Mouse (Mus musculus) skeletal muscle tissue, adult 2 months (tissue): Measurements from ENCODE around the gene Ncoa3.

Source experiments
- DNase-seq: peaks from one replicate; pipeline ENCODE4 v3.0.0-alpha.2; 2012; ENCODE audit warnings: low read depth, low spot score

Ncoa3 gene

DNA sequence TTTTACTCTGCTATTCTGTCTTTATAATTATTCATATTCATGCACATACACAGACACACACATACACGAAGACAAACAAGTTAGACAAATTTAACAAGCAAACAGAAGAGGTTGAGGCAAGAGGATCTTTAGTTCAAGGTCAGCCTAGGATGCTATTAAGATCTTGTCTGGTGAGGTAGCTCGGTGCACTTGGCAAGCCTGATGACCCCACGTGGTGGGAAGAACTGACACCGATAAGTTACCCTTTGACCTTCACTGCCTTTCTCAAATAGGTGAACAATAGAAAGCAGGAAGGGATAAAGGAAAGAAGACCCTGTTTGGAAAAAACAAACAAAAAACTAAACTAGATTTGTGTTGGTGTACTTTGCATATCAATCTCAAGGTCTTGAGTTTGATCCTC is 10.0 kb downstream of the Ncoa3 start:
- DNase-seq = no peak

- no peak for DNase-seq
These were observed 10.6 kb downstream of the Ncoa3 start for GRCm38 (mm10) chr2:166003004-166003403.

- DNase-seq = no peak
These were observed 14.6 kb downstream of the Ncoa3 start for GRCm38 (mm10) chr2:166007046-166007445.

GRCm38 (mm10) chr2:166008558-166009392 is 16.3 kb downstream of the Ncoa3 start:
- no peak for DNase-seq

DNA sequence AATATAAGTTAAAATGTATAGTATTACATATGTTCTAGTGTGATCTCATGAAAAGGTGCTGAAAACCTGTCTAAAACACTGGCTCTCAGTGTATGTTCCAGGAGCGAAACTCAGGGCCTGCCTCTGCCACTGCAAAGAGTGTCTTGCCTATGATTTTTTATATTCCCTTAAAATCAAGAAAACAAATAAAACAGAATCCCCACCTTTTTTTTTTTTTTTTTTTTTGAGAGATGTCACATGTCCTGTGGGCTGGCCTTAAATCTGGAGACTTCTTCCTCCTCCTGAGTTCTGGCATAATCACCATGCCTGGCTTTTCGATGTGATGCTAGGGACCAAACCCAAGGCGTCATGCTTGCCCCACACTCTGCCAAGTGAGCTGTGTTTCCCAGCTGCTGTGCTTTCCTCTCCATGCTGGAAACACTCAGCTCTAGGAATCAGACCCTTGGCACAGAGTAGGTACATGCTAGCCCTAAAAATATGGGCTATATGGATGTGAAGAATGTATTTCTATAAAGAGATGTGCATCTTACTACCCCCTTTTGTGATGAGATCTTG is 17.0 kb downstream of the Ncoa3 start:
- peak; percentile 70 for DNase-seq

DNA sequence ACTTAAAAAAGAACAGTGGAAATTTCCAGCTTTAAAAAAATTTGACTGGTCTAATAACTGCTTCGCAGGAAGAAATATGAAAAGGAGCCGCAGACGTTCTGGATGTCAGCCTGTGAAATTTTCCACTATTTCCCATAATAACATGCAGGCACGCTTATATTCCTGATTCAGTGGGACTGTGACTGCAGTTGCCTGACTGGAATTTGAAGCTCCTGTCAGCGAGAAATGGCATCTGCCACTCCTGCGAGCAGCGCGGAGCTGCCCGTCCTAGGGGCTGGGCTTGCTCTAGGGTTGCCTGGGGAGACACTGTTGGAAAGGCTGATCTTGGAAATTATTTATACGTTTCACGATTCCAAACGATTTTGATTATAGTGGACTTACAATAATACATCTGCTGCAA is 17.9 kb downstream of the Ncoa3 start:
- no peak for DNase-seq

DNA sequence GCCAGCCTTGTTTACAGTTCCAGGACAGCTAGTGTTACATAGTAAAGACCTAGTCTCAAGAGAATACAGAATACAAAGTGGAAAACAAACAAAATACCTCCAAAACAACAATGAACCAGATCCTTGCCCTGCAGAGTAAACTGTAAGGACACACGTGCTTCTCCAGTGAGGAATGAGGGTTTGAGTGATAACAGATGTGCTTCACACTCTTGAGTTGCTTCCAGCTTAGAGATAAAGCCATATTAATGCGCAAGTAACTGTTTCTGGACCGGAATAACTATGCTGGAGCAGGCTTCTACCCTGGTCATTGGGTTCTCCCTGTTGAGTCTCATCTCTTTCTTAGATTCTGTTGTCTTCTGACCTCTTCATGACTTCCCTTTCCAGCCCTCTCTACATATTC is 19.0 kb downstream of the Ncoa3 start:
- no peak for DNase-seq

DNA sequence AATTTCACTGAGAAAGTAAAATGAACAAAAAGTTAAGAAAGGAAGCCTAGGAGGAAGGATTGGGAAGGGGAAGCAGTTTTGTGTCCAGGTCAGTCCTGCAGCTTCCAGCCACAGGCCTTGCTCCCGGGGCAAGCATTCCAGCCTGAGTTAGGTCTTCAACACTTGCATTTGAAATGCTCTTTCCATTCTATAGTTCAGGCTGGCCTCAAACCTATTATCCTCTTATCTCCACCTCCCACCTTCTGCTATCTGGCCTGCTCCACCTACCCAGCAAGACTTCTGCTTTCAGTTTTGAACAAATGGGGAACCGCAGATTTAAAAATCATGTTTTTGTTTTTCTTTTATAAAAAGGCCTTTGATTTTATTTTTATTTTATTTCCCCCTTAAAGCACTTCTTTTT is 19.7 kb downstream of the Ncoa3 start:
- DNase-seq = no peak

DNA sequence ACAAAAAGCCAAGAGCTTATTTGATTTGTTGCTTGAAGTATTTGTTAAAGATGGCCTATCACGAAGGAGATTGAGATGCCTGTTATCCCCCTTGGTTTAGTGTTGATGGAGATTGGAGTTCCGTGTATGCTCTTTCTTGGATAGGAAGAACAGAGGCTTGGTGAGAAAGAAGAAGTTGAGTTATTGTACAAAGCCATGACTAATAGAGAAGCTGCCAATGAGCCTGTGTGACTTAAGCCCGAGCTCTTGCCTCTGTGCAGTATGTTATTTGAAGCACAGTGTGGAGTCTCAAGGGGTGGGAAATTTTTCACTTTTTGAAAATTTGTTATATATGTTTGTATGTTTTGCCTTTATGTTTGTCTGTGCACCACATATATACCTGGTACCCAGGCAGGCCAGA is 26.3 kb downstream of the Ncoa3 start:
- DNase-seq = no peak

GRCm38 (mm10) chr2:166020026-166020425 is 27.6 kb downstream of the Ncoa3 start:
- DNase-seq = no peak

GRCm38 (mm10) chr2:166021073-166021610 is 28.7 kb downstream of the Ncoa3 start:
- DNase-seq = no peak

GRCm38 (mm10) chr2:166021642-166022041 is 29.2 kb downstream of the Ncoa3 start:
- no peak for DNase-seq

GRCm38 (mm10) chr2:166022327-166022726 is 29.9 kb downstream of the Ncoa3 start:
- no peak for DNase-seq

DNA sequence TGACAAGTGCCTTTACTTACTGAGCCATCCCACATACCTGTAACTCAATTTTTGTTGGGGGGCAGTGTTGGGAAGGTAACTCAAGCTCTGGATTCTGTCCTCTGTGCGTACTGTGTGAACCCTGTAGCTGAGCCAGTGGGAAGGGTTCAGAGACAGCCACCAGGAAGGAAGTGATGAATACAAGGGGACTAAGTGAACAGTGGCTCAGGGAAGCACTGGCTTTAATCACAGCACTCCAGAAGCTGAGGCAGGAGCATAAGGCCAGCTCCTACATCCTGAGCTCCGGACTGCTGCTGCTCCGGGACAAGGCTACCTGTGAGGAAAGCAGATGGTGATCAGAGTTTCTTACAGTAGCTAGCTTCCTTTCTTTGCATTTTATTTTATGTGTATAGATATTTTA is 31.6 kb downstream of the Ncoa3 start:
- DNase-seq = no peak

- DNase-seq = no peak
These were observed 32.2 kb downstream of the Ncoa3 start for GRCm38 (mm10) chr2:166024621-166025020.

DNA sequence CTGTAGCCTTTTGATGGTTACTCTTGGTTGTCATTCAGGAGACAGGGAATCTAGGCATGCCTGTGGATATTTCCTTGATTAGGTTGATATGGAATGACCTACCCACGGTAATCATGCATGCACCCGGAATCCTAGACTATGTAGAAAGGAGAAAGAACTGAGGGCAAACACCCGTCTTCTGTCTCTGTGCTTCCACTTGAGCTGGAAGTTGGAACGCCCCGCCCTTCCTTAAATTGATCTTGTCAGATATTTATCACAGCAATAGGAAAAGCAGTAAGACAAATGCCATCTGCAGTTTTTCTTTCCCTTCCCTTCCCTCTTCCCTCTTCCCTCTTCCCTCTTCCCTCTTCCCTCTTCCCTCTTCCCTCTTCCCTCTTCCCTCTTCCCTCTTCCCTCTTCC is 33.5 kb downstream of the Ncoa3 start:
- no peak for DNase-seq

DNA sequence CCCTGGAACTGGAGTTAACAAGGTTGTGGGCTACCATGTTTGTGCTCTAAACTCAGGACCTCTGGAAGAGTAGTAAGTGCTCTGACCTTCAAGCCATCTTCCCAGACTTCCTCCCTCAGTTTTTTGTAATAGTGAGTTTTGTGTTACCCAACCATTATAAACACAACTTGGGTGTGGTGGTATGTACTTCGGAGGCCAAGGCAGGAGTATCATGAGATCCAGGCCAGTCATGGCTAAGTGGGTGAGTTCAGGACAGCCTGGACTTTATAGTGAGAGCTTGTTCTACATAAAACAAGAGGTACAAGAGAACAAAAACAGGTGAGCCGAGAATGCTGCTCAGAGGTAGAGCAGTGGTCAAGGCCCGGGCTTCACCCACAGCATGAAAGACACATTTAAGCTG is 35.4 kb downstream of the Ncoa3 start:
- no peak for DNase-seq

GRCm38 (mm10) chr2:166029232-166029631 is 36.8 kb downstream of the Ncoa3 start:
- no peak for DNase-seq

GRCm38 (mm10) chr2:166030256-166030995 is 38.0 kb downstream of the Ncoa3 start:
- no peak for DNase-seq

DNA sequence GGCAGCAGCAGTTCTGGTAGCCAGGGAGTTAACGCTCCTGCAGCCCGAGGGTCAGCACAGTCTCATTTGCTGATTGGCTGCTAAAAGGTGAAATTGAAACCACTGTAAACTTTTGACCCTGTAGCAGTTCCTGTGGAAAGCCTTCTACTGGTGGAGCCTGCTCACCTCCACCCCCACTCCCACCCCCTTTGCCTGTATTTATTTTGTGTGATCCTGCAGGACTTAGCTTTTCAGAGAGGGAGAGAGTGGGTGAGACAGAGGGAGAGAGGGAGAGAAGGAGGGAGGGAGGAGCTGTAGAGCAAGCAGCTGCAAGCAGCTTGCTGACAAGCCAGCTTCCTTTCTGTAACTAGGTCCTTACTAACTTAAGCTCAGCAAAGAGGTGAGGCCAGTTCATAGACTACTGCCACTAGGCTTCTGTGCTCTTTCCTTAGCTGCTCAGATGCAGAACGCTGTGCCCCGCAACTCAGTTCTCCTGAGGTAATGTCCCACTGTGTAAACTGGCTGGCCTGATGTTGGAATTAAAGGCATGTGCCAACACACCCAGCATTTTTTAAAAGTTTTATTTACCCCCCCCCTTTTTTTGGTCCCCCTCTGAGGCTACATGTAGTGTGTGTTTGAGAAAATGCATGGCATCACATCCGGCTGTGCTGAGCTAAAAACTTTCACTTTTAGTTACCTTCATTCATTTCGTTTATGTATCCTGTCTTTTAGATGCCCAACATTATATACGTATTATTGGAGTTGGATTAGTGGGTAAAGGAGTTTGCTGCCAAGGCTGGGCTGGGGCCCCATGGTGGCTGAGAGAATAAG is 38.9 kb downstream of the Ncoa3 start:
- DNase-seq = peak; percentile 85

DNA sequence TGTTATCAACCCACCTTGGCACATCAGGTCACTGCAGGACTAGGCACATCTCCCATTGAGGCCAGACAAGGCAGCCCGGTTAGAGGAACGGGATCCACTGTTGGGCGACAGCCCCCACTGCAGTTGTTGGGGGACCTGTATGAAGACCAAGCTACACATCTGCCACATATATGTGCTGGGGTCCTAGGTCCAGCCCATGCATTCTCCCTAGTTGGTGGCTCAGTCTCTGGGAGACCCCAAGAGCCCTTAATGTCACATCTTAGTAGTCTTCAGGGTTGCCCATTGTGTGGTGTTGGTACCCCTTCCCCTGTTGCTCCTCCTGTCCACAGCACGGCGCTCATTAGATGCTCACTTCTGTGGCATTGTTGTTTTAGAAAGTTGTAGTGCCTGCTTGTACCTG is 40.2 kb downstream of the Ncoa3 start:
- no peak for DNase-seq
